Mouse (Mus musculus): ENCODE measurements at regions not wholly inside any gene's neighbourhood (a gene's known extent, or its start where the extent isn't known, plus 50 kb on each side); places are given as distances from the start of the nearest gene placed in this dataset.
A peak's percentile ranks its signal among the peaks of the same experiment; 100 is the strongest.

DNA sequence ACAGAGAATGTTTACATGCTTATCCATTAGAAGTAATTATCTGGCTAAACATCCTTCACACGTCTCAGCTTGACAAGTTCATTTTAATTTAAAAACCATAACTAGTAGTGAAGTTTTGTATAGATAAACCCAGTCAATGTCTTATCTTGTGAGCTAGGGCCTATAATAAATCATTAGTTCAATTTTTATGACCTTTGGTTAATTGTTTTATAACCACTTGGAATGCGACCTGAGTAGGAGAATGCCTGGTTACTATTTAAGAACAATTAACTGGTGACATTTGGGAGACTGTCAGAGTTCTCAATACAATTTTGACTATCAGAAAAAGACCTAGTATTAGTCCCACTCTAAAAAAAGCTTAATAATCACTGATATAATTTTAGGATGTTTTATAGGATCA lies 813.6 kb downstream of the Gm9008 start:
- DNase-seq: no peak

GRCm38 (mm10) chr6:75644363-75644720 lies 853.2 kb downstream of the Gm9008 start:
- no peak for DNase-seq

DNA sequence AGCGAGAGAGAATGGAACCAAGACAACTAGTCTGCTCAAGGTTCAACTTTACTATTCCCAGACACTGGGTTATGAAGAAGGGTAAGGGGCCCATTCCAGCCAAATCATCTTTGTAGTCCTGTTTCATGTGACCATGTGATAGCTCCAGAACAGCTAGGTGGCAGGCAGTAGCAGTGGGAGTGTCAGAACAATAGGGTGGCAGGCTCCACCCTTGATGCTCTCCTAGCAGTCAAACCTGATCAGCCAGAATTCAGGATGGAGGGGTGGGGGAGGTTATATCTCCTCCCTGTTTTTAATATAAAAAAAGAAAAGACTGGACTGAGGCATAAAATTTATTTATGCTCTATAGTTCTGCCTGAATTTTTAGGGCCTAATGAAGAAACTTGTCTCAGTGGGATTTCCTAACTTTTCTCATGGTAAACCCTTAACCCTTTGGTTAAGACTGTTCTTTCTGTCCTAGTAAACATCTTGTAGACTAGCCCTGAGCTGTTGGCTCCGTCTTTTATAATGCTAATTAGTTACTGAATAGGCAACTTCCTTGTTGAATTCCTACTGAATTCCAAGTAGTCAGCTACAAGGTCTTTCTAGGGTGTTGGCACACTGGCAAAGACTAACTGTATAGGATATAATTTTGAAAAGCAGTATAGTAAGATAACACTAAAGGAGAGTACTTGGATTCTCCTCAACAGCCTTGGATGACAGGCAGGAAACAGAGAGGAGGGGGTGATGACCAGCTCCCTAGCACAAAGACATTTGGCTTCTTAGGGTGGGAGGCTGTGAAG lies 853.8 kb downstream of the Gm9008 start:
- DNase-seq: no peak

DNA sequence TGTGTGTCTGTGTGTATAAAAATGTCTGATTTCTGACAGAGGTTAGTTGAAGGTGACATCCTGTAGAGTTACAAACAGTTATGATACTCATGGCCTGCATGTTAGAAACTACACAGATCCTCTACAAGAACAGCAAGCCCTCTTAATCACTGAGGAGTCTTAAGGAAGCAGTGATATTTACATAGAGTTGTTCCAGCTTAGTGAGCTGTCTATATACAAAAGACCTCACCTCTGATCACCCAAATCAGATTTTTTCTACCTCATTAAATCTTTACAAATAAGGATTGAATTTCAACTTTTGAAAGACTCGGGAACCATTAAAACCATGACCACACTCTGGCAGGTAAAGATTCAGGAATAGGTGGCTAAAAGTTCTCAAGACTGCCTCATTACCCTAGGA lies 861.5 kb downstream of the Gm9008 start:
- no peak for DNase-seq

GRCm38 (mm10) chr6:75602536-75603279 lies 894.9 kb downstream of the Gm9008 start:
- peak; percentile 70 to 84 for DNase-seq

DNA sequence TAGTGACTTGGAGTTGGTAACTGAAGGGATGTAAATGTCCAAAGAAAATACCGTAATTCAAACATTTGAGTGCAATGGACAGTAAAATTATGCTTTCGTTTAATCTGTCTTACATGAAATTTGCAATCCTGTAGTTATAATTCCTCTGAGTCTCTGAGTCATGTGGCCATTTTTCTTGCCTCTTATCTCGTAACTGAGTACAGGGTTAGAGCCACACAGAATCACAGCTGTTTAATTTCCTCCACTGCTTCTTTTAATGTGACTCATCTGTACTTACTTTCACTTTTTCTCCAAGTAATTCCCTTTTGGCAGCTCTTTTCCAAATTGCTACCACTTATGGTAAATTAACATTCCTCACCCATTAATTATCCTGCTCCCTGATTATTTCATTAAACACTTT lies 939.2 kb downstream of the Gm9008 start:
- DNase-seq: no peak

GRCm38 (mm10) chr6:75542247-75542700 lies 955.3 kb downstream of the Gm9008 start:
- DNase-seq: no peak

GRCm38 (mm10) chr6:75539703-75540102 lies 957.9 kb downstream of the Gm9008 start:
- no peak for DNase-seq

Data from cerebellum, adult 18-20 months (tissue).